Mouse (Mus musculus) thymus, adult 2 months (tissue): ENCODE measurements around the gene Akt1s1.

Experiments used
- CTCF ChIP-seq: fragments of 200-500 bp; IDR thresholded peaks from 2 replicates; pipeline ENCODE4 v1.5.1; 2012; ENCODE audit warnings: mild to moderate bottlenecking, control low read depth, low read length, moderate library complexity, borderline replicate concordance; ENCODE audit not compliant: control insufficient read depth, poor library complexity, insufficient read depth; ENCODE audit errors: extremely low read depth
- POLR2A ChIP-seq: fragments of 200-500 bp; IDR thresholded peaks from 2 replicates; pipeline ENCODE4 v1.6.1; 2012; ENCODE audit warnings: mild to moderate bottlenecking, low read length, control low read depth, moderate library complexity; ENCODE audit not compliant: control insufficient read depth, poor library complexity, insufficient read depth; ENCODE audit errors: extremely low read depth

DNA sequence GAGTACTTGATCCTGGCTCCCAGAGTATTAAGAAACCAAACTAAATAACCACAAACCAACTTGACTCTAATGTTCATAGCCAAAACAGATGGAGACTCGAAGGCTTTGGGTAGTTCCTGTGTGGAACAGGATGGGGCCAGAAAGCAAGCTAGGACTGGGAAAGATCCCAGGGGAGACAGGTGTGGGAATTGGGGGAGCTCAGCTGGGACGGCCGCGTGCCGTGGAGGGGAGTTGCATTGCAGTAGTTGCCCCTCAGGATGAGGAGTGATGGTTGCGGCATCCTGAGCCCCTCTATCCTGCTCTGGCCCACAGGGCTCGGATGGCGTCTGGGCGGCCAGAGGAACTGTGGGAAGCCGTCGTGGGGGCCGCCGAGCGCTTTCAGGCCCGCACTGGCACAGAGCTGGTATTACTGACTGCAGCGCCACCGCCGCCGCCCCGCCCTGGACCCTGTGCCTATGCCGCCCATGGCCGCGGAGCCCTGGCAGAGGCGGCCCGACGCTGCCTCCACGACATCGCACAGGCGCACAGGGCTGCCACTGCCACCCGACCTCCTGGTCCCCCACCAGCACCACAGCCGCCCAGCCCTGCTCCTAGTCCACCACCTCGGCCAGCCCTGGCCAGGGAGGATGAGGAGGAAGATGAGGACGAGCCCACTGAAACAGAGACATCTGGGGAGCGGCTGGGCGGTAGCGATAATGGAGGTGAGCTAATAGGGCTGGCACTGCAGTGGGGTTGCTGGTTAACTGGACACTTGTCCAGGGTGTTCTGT is 3.7 kb downstream of the Akt1s1 start:
- no peak for TF ChIP-seq CTCF
- TF ChIP-seq POLR2A = no peak
